Mouse (Mus musculus) kidney, postnatal 36 days (tissue): ENCODE results near the gene Arhgef26.

Experiments used
- DNase-seq, 2 experiments: peaks; one replicate each; pipeline ENCODE4 v3.0.0; 2021 to 2022; ENCODE audit warnings: mixed read lengths in 2 of 2

Gene Arhgef26

DNA sequence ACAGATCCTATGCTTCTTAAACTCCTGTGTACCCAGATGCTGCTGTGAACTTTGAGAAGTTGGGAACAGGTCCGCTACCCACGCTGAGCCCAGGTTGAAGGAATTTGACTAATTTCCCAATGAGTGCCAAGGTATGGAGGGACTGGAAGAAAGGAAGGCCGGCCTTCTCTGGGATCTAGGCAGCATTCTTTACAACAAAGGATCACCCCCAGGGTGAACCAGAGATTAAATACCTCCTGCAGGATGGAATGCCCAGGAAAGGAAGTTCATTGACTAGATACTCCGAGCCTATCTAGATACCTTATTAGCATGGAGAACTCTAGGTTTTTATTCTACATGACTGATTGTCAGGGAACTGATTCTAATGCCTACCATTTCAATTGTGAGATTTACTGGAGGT lies 114.8 kb downstream of the Arhgef26 start:
- no peak for DNase-seq

- DNase-seq: no peak
These were observed 116.0 kb downstream of the Arhgef26 start for GRCm38 (mm10) chr3:62454096-62454495.

GRCm38 (mm10) chr3:62455854-62456253 lies 117.7 kb downstream of the Arhgef26 start:
- DNase-seq: no peak

GRCm38 (mm10) chr3:62458284-62459013 lies 120.3 kb downstream of the Arhgef26 start:
- peak; percentile 62 to 85 for DNase-seq

DNA sequence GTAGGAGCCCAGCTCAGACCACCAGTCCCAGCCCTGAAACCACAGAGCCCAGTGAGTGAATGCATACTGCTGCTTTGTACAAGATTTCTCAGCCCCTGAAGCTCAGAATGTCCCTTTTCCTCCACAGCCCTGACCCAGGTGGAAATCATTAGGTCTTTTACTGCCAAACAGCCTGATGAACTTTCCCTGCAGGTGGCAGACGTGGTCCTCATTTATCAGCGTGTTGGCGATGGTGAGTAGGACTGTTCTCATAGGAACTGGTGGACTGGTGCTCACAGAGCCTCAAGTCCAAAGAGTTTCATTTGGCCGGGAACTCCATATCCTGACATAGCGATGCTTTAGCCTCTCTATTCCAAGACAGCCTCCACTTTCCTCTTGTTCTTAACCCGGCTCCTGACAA lies 121.3 kb downstream of the Arhgef26 start:
- DNase-seq: no peak

DNA sequence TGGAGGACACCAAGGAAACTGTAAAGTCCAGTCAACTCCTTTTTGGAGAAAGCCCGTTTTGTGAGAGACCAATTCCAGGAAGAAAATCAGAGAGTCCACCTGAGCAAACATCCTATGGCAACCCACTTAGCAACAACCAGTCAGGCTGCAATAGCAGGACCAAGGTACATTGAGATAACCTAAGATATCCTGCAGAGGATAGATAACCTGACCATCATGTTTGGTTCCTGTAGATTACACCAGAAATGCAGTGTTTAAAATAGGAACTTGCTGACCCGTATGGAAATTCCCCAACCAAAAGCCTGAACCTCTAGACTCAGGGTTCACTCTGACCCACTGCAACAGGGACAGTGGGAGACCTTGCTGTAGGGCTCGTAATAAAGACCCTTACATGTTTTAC lies 126.1 kb downstream of the Arhgef26 start:
- no peak for DNase-seq

GRCm38 (mm10) chr3:62470179-62470578 lies 132.0 kb downstream of the Arhgef26 start:
- DNase-seq: no peak

- DNase-seq: no peak
These were observed 146.2 kb downstream of the Arhgef26 start for GRCm38 (mm10) chr3:62484340-62484739.

DNA sequence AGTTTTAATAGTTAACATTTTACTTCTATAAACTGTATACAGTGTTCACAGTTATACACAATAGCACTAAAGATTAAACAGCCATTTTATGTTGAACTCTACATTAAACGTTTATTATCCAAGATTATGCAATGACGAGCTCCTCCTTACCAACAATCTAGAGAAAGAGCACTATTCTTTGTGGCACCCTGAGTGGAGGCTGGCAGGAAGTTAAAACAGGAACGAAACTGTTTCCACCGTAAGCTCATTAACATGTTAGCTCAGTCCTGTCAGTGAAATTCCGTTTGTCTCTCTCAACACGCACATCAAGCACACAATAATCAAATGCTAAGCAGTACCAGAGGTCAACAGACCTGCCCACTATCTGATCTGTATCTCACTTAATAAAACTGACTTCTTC lies 154.4 kb downstream of the Arhgef26 start:
- no peak for DNase-seq

DNA sequence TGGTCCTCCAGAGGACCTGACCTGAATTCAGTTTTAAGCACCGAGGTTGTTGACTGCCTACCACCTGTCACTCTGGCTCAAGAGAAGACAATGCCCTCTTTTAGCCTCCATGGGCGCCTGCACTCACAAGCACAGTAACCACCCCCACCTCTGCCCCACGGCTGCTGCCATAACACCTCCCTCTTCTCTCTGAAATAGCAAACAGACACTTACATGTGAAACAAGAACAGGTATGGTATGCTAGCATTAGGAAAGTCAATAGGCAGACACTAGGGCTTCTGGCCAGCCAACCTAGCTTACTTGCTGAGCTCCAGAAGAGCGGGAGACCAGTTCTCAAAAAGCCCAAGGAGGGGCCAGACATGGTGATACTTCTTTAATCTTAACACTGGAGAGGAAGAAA lies 161.2 kb downstream of the Arhgef26 start:
- DNase-seq: no peak

GRCm38 (mm10) chr3:62505166-62505900 lies 167.2 kb downstream of the Arhgef26 start:
- no peak for DNase-seq

GRCm38 (mm10) chr3:62506488-62507205 lies 168.5 kb downstream of the Arhgef26 start, which contains the start of gene Dhx36:
Gene Dhx36, minus strand, starts transcription at chr3:62507004.
- DNase-seq: peak; percentile 98 to 99

DNA sequence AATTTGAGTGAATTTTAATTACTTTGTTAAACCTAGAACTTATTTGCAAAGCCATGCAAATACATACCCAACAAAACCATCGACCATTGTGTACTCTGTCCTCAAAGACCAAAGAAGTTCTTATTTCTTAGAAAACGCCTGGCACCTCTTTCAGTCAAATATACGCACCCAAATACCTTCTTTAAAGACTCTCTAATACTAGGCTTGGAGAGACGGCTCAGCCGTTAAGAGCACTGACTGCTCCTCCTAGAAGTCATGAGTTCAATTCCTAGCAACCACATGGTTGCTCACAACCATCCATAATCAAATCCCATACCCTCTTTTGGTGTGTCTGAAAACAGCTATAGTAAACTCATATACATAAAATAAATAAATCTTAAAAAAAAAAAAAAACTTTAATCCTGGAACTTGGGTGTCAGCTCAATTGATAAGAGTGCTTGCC lies 169.1 kb downstream of the Arhgef26 start:
- no peak for DNase-seq
